Mouse (Mus musculus) layer of hippocampus, adult 6 months (tissue): ENCODE results near the gene Emg1. TPM values are rescaled to one million over a fixed set of nuclear protein-coding genes. Genes with fewer than 3 reads are reported as not detected.

ENCODE experiments used
- long read RNA-seq, 2 experiments: library from polyadenylated mRNA; unstranded; transcript quantifications; one replicate each; pipeline ENCODE4 v2.0.0; 2019 to 2020
- microRNA-seq: library from miRNA; unstranded; fragments of <30 nt; microRNA quantifications from one replicate; pipeline ENCODE4 v1.2.0, GENCODE M21; 2020
- polyA plus RNA-seq: library from polyadenylated mRNA; unstranded; fragments of <200 nt; fragmentation: Nextera tagmentation; gene quantifications from 2 replicates; pipeline ENCODE4 v1.2.3, GENCODE M21; 2021

Emg1 gene
- 101 and 108 TPM in 2 replicates for polyA plus RNA-seq
- long read RNA-seq, experiment 1, transcript Emg1-201 (6 exons, 1,034 nt): major isoform, 83 of 114 reads
- long read RNA-seq, experiment 1, partial matches to known transcripts: 5 of 114 reads
- long read RNA-seq, experiment 1, other reads (novel, unspliced or antisense): 25 of 114 reads
- long read RNA-seq, experiment 2, transcript Emg1-201 (6 exons, 1,034 nt): major isoform, 39 of 79 reads
- long read RNA-seq, experiment 2, partial matches to known transcripts: 2 of 79 reads
- long read RNA-seq, experiment 2, other reads (novel, unspliced or antisense): 34 of 79 reads

DNA sequence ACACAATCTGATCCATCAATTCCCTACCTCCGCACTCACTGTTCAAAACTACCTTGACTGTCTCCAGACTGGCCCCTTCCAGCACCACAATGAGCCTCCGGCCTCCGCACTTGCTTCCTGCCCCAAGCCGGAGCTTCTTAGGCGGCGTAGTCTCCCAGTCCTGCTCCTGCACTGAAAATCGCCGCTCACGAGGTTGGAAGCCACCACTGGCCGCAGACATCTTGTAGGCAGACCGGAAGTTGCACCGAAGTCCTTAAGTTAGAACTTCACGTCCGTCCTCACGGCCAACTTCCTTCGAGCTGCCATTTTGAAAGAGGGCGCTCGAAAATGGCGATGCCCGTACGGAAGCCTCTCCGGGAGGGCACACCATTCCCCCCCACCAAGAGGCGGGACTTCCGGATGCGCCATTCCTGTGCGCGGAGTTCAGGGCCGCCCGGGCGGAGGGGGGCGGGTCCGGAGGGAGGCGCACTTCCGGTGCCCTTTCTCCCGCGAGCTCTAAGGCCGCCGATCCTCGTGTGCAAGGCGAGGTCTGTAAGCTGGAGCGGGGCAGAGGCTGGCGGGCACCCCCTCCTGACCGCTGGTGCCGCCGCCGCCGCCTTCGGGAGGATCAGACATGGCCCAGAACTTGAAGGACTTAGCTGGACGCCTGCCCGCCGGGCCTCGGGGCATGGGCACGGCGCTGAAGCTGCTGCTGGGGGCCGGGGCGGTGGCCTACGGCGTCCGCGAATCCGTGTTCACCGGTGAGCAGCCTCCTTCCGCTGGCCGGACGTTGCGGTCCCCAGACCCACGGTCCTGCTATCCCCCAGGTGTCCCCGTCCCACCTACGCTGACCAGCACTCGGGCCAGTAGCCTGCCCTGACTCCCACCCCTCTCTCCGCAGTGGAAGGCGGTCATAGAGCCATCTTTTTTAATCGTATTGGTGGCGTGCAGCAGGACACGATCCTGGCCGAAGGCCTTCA, at the start of gene Emg1, which contains the start of gene Phb2:
Gene Emg1 (minus strand): TSS at position 355 of the 959 bp plus-strand sequence.
Gene Phb2 (plus strand): TSS at position 513 of the 959 bp plus-strand sequence.

GRCm38 (mm10) chr6:124755831-124756595, 44.0 kb upstream of the Emg1 start, which contains the start of the genes Gm45234 and Atn1:
Gm45234 (minus strand) TSS chr6:124756021.
Atn1 (minus strand) TSS chr6:124756524.

DNA sequence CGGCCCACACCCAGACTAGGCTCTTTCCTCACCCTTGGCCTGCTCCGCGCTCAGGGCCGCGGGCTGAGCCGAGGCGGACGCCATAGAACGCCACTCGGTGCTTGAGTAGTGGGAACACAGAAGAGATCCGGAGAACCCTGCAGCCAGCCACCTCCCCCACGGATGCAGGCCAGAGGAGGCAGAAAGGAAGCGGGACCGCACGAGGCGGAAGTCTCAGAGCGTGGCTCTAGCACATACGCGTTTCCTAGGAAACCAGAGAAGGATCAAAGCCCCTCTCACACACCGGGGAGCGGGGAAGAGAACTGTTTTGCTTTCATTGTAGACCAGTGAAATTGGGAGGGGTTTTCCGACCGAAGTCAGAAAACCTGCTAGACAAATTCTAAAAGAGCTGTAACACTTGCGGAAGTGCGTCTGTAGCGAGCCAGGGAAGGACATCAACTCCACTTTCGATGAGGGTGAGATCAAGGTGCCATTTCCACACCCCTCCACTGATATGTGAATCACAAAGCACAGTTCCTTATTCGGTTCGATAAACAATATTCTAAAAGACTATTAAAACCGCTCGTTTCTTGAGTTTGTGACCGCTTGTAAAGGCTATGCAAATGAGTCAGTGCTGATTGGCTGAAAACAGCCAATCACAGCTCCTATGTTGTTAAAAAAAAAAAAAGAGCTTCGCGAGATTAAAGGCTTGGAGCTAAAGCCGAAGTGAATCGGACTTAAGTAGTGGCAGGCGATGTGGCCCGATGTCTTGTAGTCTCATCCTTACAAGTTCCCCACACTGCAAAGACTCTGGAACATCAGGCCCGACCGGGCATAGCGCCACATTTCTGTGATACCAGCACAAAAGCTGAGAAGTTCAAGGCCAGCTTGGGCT, 29.1 kb upstream of the Emg1 start, which contains the start of gene Grcc10:
Gene Grcc10 (minus strand): TSS at position 487 of the 874 bp plus-strand sequence.

DNA sequence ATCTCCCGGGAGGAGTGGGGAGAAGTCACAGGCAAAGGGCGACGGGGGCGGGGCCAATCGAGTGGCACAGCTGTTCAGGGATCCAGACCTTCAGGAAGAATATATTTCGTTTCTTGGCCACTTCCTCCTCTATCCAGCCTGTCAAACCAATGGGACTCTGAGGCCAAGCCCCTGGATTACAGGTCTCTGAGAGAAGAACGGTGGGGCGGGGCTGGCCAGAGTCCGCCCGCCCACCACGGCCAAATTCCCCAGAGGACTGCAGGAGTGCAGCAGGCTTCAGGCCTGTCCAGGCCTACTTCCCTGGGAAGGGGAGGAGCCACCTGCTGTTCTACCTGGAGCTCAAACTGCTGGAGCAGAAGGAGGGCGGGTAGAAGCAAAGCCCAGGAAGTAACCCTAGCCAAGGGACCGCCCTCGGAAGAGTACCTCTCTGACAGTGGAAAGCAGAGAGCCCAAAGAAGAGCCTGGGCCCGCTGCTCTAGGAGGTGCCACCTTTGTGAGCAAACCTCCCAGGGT, 26.6 kb upstream of the Emg1 start, which contains the start of gene Ptpn6:
Gene Ptpn6 (minus strand): TSS at position 204 of the 513 bp plus-strand sequence.

GRCm38 (mm10) chr6:124662477-124663423, 49.2 kb downstream of the Emg1 start, which contains the start of gene Lpcat3:
Lpcat3 (plus strand) TSS chr6:124663027.

Small RNA genes within 50 kb of the gene (microRNA-seq; reads per million reads assigned to microRNA genes)
- gene Mir141: 14.8 reads per million, percentile 37 among the genes with 10 or more reads in this experiment
- 163 reads per million, percentile 63 among the genes with 10 or more reads in this experiment for gene Mir200c

Other genes starting within 250 kb of the Emg1 start
- 35.7 and 38.7 TPM in 2 replicates for gene Clstn3, start 247.4 kb downstream of the Emg1 start, polyA plus RNA-seq
- gene C1rl, start 219.1 kb downstream of the Emg1 start, polyA plus RNA-seq: 0.58 and 0.63 TPM in 2 replicates
- 1.6 and 1.9 TPM in 2 replicates for gene C1ra, start 199.8 kb downstream of the Emg1 start, polyA plus RNA-seq
- gene C1s1, start 169.8 kb downstream of the Emg1 start, polyA plus RNA-seq: 0.19 and 0.45 TPM in 2 replicates
- not detected in 2 replicates for gene C1rb, start 141.9 kb downstream of the Emg1 start, polyA plus RNA-seq
- gene C1s2, start 76.1 kb downstream of the Emg1 start, polyA plus RNA-seq: 0.05 TPM in 1 of 2 replicates, not detected in the other
- gene Lpcat3, start 49.2 kb downstream of the Emg1 start, polyA plus RNA-seq: 20.8 and 21.3 TPM in 2 replicates
- gene Phb2, start 158 bp upstream of the Emg1 start, polyA plus RNA-seq: 140 and 157 TPM in 2 replicates
- gene Ptpn6, start 26.5 kb upstream of the Emg1 start, polyA plus RNA-seq: 4.1 and 4.6 TPM in 2 replicates
- gene Grcc10, start 29.2 kb upstream of the Emg1 start, polyA plus RNA-seq: 1,248 and 1,281 TPM in 2 replicates
- gene Gm45234, start 43.8 kb upstream of the Emg1 start, polyA plus RNA-seq: 0.06 TPM in 1 of 2 replicates, not detected in the other
- 14.3 and 15.6 TPM in 2 replicates for gene Atn1, start 44.3 kb upstream of the Emg1 start, polyA plus RNA-seq
- gene Eno2, start 57.5 kb upstream of the Emg1 start, polyA plus RNA-seq: 599 and 862 TPM in 2 replicates
- 4.3 and 6.1 TPM in 2 replicates for gene Lrrc23, start 67.5 kb upstream of the Emg1 start, polyA plus RNA-seq
- 5.4 and 5.5 TPM in 2 replicates for gene Spsb2, start 96.5 kb upstream of the Emg1 start, polyA plus RNA-seq
- gene Tpi1, start 102.1 kb upstream of the Emg1 start, polyA plus RNA-seq: 1,210 and 1,292 TPM in 2 replicates
- 98.8 and 105 TPM in 2 replicates for gene Usp5, start 117.3 kb upstream of the Emg1 start, polyA plus RNA-seq
- 0.59 and 0.67 TPM in 2 replicates for gene Cdca3, start 117.4 kb upstream of the Emg1 start, polyA plus RNA-seq
- gene Gnb3, start 128.1 kb upstream of the Emg1 start, polyA plus RNA-seq: 0.13 and 0.43 TPM in 2 replicates
- gene P3h3, start 145.6 kb upstream of the Emg1 start, polyA plus RNA-seq: 1.0 and 1.2 TPM in 2 replicates
- gene Gpr162, start 151.8 kb upstream of the Emg1 start, polyA plus RNA-seq: 1.1 and 1.4 TPM in 2 replicates
- 0.34 and 0.68 TPM in 2 replicates for gene Cd4, start 176.0 kb upstream of the Emg1 start, polyA plus RNA-seq
- gene Lag3, start 199.5 kb upstream of the Emg1 start, polyA plus RNA-seq: 7.0 and 11.9 TPM in 2 replicates
- 294 and 362 TPM in 2 replicates for gene Ptms, start 207.9 kb upstream of the Emg1 start, polyA plus RNA-seq
- gene Mlf2, start 219.2 kb upstream of the Emg1 start, polyA plus RNA-seq: 604 and 679 TPM in 2 replicates